Mouse (Mus musculus) heart, postnatal 0 days (tissue): ENCODE measurements around the gene Ppp1r13l.

Source experiments
- CTCF ChIP-seq: IDR thresholded peaks from 2 replicates; pipeline ENCODE4 v1.5.1; 2016; ENCODE audit warnings: antibody characterized with exemption, control low read depth, low read depth
- EP300 ChIP-seq: IDR thresholded peaks from 2 replicates; pipeline ENCODE4 v1.6.1; 2016; ENCODE audit warnings: antibody characterized with exemption, low read depth

GRCm38 (mm10) chr7:19344237-19344847 lies 15.2 kb upstream of the Ppp1r13l start, which contains the start of gene Ercc1:
- TF ChIP-seq CTCF = no peak
- TF ChIP-seq EP300 = no peak
